Mouse (Mus musculus): ENCODE data around the gene Kcna7. TPM values are rescaled to one million over a fixed set of nuclear protein-coding genes. Genes with fewer than 3 reads are reported as not detected.
A peak's percentile ranks its signal among the peaks of the same experiment; 100 is the strongest.
"Not testable (repeated sequence)": the region's sequence is repeated elsewhere in the genome, so short reads cannot be mapped to it uniquely, and the experiment has no call there.

Kcna7 gene
- polyA plus RNA-seq, 1 experiment from 2014 or later, result 0.32 TPM

DNA sequence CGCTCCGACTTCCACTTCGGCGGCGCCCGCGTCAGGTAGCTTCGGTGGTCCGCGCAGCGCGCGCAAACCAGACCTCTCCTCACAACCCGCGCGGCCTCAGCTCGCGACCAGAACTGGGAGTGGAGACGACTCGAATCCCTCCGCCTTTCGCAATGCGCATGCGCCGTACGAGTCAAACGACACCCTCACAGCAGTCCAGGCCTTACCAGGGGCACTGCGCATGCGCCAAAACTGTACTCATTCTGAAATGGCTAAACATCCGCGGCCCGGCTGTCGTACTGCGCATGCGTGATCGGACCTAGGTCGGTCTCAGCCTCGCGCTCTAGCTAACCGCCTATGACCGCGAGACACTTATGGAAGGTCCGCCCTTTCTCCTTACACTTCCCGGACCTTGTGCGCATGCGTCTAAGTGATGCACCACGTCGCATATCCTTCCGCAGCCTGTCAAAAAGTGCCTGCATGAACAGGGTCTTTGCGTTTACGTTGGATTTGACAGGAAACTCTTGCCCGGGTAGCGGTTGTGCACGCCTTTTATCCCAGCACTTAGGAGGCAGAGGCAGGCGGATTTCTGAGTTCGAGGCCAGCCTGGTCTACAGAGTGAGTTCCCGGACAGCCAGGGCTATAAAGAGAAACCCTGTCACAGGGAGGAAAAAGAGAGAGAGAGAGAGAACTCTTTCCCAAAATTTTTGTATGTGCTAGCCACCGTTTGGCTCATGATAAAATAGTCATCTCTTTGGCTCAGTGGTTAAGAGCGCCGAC lies 9.7 kb upstream of the Kcna7 start, which contains the start of gene Snrnp70:
Gene Snrnp70, minus strand, starts transcription at position 165 of the 759 bp plus-strand sequence.
- peak within 1 kb of the TSS; percentile 86 for H3K4me3 ChIP-seq
- no peaks in the 10 kb centered on the region for H3K9me3 ChIP-seq
- peak within 1 kb of the TSS; percentile 100 for H3K4me2 ChIP-seq
- H3K4me1 ChIP-seq, result peaks cover 23% of the 10 kb centered on the region
- peak within 1 kb of the TSS; percentile 99 for H3K9ac ChIP-seq
- peak; percentile 92 for ATAC-seq (ENCODE audit: extremely low read depth, insufficient number of reproducible peaks, low FRiP score, low TSS enrichment)
- no peaks in the 10 kb centered on the region for H3K27me3 ChIP-seq (replicated peaks)
- under 1% methylated on average over 60 of the region's 60 CpGs for WGBS
- peak within 1 kb of the TSS; percentile 98 for H3K27ac ChIP-seq (replicated peaks)
- H3K36me3 ChIP-seq, result peaks cover 33% of the 10 kb centered on the region

GRCm38 (mm10) chr7:45396337-45396775 lies 9.1 kb upstream of the Kcna7 start:
- peak overlapping the region; percentile 73 for H3K4me2 ChIP-seq
- H3K9me3 ChIP-seq; H3K27me3 ChIP-seq (replicated peaks); ATAC-seq (ENCODE audit: extremely low read depth, insufficient number of reproducible peaks, low FRiP score, low TSS enrichment): not testable (repeated sequence)
- 4% methylated on average over 3 of the region's 3 CpGs for WGBS
- H3K36me3 ChIP-seq, result peaks cover 28% of the 10 kb centered on the region
- peak overlapping the region; percentile 86 for H3K4me3 ChIP-seq
- H3K4me1 ChIP-seq, result peaks cover 23% of the 10 kb centered on the region
- H3K9ac ChIP-seq, result peak overlapping the region; percentile 78
- H3K27ac ChIP-seq (replicated peaks), result peak overlapping the region; percentile 88

DNA sequence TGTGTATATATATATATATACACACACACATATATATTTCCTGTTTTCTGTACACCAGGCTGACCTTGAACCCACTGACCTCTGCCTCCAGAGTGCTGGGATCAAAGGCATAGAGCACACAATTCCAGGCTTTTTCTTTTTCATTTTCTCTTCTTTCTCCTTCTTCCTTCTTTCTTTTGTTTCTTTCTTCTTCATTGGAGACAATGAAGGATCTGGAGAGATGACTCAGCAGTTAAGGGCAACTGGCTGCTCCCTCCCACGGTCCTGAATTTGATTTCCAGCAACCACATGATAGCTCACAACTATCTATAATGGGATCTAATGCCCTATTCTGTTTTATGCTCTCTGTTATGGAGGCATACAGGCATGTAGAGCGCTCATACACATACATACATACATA lies 8.7 kb upstream of the Kcna7 start:
- H3K27me3 ChIP-seq (replicated peaks), result no peaks in the 10 kb centered on the region
- peaks cover 23% of the 10 kb centered on the region for H3K36me3 ChIP-seq
- WGBS, result 73% methylated on average over 2 of the region's 2 CpGs
- H3K4me1 ChIP-seq, result peaks cover 23% of the 10 kb centered on the region
- no peak overlapping the region for H3K27ac ChIP-seq (replicated peaks)
- ATAC-seq (ENCODE audit: extremely low read depth, insufficient number of reproducible peaks, low FRiP score, low TSS enrichment), result no peak
- H3K9me3 ChIP-seq, result no peaks in the 10 kb centered on the region
- no peak overlapping the region for H3K4me2 ChIP-seq
- H3K4me3 ChIP-seq, result no peak overlapping the region
- H3K9ac ChIP-seq, result no peak overlapping the region

GRCm38 (mm10) chr7:45401521-45402085 lies 3.9 kb upstream of the Kcna7 start:
- 72% methylated on average over 10 of the region's 10 CpGs for WGBS
- H3K4me3 ChIP-seq, result no peak overlapping the region
- H3K9me3 ChIP-seq, result no peaks in the 10 kb centered on the region
- peaks cover 15% of the 10 kb centered on the region for H3K4me1 ChIP-seq
- H3K9ac ChIP-seq, result no peak overlapping the region
- no peak overlapping the region for H3K4me2 ChIP-seq
- no peaks in the 10 kb centered on the region for H3K36me3 ChIP-seq
- H3K27me3 ChIP-seq (replicated peaks), result peaks cover 15% of the 10 kb centered on the region
- no peak overlapping the region for H3K27ac ChIP-seq (replicated peaks)
- no peak for ATAC-seq (ENCODE audit: extremely low read depth, insufficient number of reproducible peaks, low FRiP score, low TSS enrichment)

DNA sequence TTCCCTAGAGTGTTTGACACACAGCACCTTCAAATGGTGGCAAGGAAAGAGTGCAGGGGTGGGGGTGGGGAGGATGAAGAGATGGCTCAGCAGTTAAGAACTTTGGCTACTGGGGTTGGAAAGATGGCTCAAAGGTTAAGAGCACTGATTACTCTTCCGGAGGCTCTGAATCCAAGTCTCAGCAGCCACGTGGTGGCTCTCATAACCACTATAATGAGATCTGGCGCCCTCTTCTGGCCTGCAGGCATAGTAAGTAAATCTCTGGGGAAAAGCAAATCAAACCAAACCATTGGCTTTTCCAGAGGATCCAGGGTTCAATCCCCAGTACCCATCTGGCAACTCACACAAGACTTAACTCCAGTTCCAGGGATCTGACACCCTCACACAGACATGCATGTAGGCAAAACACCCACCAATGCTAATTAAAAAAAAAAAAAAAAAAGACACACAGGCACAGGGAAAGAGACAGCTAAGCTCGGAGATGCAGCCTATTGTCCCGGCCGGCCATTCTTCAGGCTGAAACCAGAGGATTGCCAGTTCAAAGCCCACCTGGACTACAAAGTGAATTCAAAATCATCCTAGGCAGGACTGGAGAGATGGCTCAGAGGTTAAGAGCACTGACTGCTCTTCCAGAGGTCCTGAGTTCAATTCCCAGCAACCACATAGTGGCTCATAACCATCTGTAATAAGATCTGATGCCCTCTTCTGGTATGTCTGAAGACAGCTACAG lies 1.8 kb upstream of the Kcna7 start:
- WGBS, result 48% methylated on average over 6 of the region's 6 CpGs
- no peak overlapping the region for H3K4me2 ChIP-seq
- no peak overlapping the region for H3K9ac ChIP-seq
- H3K36me3 ChIP-seq, result no peaks in the 10 kb centered on the region
- H3K27me3 ChIP-seq (replicated peaks), result peaks cover 36% of the 10 kb centered on the region
- H3K27ac ChIP-seq (replicated peaks), result no peak overlapping the region
- peaks cover 17% of the 10 kb centered on the region for H3K4me1 ChIP-seq
- no peak for ATAC-seq (ENCODE audit: extremely low read depth, insufficient number of reproducible peaks, low FRiP score, low TSS enrichment)
- no peaks in the 10 kb centered on the region for H3K9me3 ChIP-seq
- no peak overlapping the region for H3K4me3 ChIP-seq

GRCm38 (mm10) chr7:45406157-45407156 lies 1.0 kb downstream of the Kcna7 start:
- Histone ChIP-seq H3K36me3 (no peaks in the 10 kb centered on the region), H3K4me1 (peaks cover 17% of the 10 kb centered on the region), H3K4me2 (peak overlapping the region; percentile 80), H3K9ac (peak overlapping the region; percentile 77), H3K27ac (replicated peaks) (no peak overlapping the region), H3K4me3 (peak overlapping the region; percentile 56), H3K9me3 (no peaks in the 10 kb centered on the region), H3K27me3 (replicated peaks) (peaks cover 64% of the 10 kb centered on the region)
- under 1% methylated on average over 114 of the region's 114 CpGs for WGBS
- ATAC-seq (ENCODE audit: extremely low read depth, insufficient number of reproducible peaks, low FRiP score, low TSS enrichment), result no peak

GRCm38 (mm10) chr7:45407836-45408235 lies 2.4 kb downstream of the Kcna7 start:
- Histone ChIP-seq H3K9me3 (no peaks in the 10 kb centered on the region), H3K4me2 (no peak overlapping the region), H3K36me3 (no peaks in the 10 kb centered on the region), H3K4me3 (no peak overlapping the region), H3K27ac (replicated peaks) (no peak overlapping the region), H3K9ac (no peak overlapping the region), H3K4me1 (peaks cover 24% of the 10 kb centered on the region), H3K27me3 (replicated peaks) (peaks cover 76% of the 10 kb centered on the region)
- no peak for ATAC-seq (ENCODE audit: extremely low read depth, insufficient number of reproducible peaks, low FRiP score, low TSS enrichment)
- WGBS, result 75% methylated on average over 10 of the region's 10 CpGs

- Histone ChIP-seq H3K4me1 (peaks cover 29% of the 10 kb centered on the region), H3K27ac (replicated peaks) (no peak overlapping the region), H3K36me3 (no peaks in the 10 kb centered on the region), H3K4me3 (no peak overlapping the region), H3K9me3 (no peaks in the 10 kb centered on the region), H3K9ac (no peak overlapping the region), H3K27me3 (replicated peaks) (peaks cover 81% of the 10 kb centered on the region), H3K4me2 (no peak overlapping the region)
- ATAC-seq (ENCODE audit: extremely low read depth, insufficient number of reproducible peaks, low FRiP score, low TSS enrichment), result no peak
- 67% methylated on average over 7 of the region's 7 CpGs for WGBS
Measured at GRCm38 (mm10) chr7:45408351-45408750, 2.9 kb downstream of the Kcna7 start.

DNA sequence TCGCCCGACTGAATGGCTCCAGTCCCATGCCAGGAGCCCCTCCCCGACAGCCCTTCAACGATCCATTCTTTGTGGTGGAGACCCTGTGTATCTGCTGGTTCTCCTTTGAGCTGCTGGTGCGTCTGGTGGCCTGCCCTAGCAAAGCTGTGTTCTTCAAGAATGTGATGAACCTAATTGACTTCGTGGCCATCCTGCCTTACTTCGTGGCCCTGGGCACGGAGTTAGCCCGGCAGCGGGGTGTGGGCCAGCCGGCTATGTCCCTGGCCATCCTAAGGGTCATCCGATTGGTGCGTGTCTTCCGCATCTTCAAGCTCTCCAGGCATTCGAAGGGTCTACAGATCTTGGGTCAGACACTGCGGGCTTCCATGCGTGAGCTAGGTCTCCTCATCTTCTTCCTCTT lies 3.5 kb downstream of the Kcna7 start:
- no peaks in the 10 kb centered on the region for H3K9me3 ChIP-seq
- no peak overlapping the region for H3K27ac ChIP-seq (replicated peaks)
- 85% methylated on average over 17 of the region's 17 CpGs for WGBS
- no peak overlapping the region for H3K4me3 ChIP-seq
- peaks cover 35% of the 10 kb centered on the region for H3K4me1 ChIP-seq
- H3K27me3 ChIP-seq (replicated peaks), result peaks cover 87% of the 10 kb centered on the region
- no peak overlapping the region for H3K9ac ChIP-seq
- ATAC-seq (ENCODE audit: extremely low read depth, insufficient number of reproducible peaks, low FRiP score, low TSS enrichment), result no peak
- no peaks in the 10 kb centered on the region for H3K36me3 ChIP-seq
- no peak overlapping the region for H3K4me2 ChIP-seq

DNA sequence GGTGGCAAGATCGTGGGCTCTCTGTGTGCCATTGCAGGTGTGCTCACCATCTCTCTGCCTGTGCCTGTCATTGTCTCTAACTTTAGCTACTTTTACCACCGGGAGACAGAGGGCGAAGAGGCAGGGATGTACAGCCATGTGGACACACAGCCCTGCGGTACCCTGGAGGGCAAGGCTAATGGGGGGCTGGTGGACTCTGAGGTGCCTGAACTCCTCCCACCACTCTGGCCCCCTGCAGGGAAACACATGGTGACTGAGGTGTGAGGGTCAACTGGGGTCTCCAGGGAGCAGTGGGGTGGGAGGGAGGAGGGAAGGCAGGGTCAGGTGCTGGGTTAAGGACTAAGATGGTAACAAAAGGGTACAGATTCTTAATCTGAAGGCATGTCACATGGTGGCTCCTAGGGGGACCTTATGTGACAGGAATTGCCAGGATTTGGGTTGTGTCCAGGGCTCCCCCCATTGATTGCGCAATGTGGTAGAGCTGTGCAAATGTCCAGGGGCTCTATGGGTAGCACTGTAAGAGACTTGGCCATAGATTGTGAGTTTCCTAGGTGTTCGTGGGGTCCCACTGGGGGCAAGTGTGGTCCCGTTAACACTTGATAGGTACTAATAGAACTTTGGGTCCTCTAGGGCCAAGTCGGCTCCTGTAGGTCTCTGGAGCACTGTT lies 4.2 kb downstream of the Kcna7 start:
- WGBS, result 76% methylated on average over 8 of the region's 8 CpGs
- Histone ChIP-seq H3K9ac (no peak overlapping the region), H3K4me2 (no peak overlapping the region), H3K9me3 (no peaks in the 10 kb centered on the region), H3K4me1 (peaks cover 41% of the 10 kb centered on the region), H3K4me3 (no peak overlapping the region), H3K27me3 (replicated peaks) (peaks cover 94% of the 10 kb centered on the region), H3K27ac (replicated peaks) (no peak overlapping the region), H3K36me3 (no peaks in the 10 kb centered on the region)
- ATAC-seq (ENCODE audit: extremely low read depth, insufficient number of reproducible peaks, low FRiP score, low TSS enrichment), result no peak

All from heart, embryonic 13.5 days (tissue).